Mouse (Mus musculus) liver, adult 2 months (tissue): ENCODE data around the gene Ermn. TPM values are rescaled to one million over a fixed set of nuclear protein-coding genes. Genes with fewer than 3 reads are reported as not detected.

Experiments used
- DNase-seq: peaks from one replicate; pipeline ENCODE4 v3.0.0-alpha.2; 2011; ENCODE audit warnings: low read depth, low spot score; ENCODE audit errors: extremely low read depth
- H3K27ac ChIP-seq: fragments of 200-500 bp; replicated peaks from 2 replicates; pipeline ENCODE4 v1.5.1; 2012; ENCODE audit warnings: low read depth, mild to moderate bottlenecking, control low read depth, inconsistent platforms, low read length; ENCODE audit not compliant: insufficient read depth
- H3K27me3 ChIP-seq: fragments of 200-500 bp; 2 replicates; pipeline ENCODE4 v1.6.1; 2012; ENCODE audit warnings: mild to moderate bottlenecking, moderate library complexity, low read length, inconsistent platforms; ENCODE audit not compliant: control insufficient read depth, insufficient read depth
- H3K36me3 ChIP-seq: fragments of 200-500 bp; 2 replicates; pipeline ENCODE4 v1.6.1; 2012; ENCODE audit warnings: low read length, inconsistent platforms; ENCODE audit not compliant: control insufficient read depth, insufficient read depth
- H3K4me1 ChIP-seq: fragments of 200-500 bp; 2 replicates; pipeline ENCODE4 v1.6.1; 2011; ENCODE audit warnings: low read length; ENCODE audit not compliant: control insufficient read depth, insufficient read depth
- H3K4me3 ChIP-seq: fragments of 200-500 bp; 2 replicates; pipeline ENCODE4 v1.5.1; 2011; ENCODE audit warnings: low read depth, mild to moderate bottlenecking, control low read depth, low read length, moderate library complexity; ENCODE audit not compliant: insufficient read depth
- H3K79me2 ChIP-seq: fragments of 200-500 bp; 2 replicates; pipeline ENCODE4 v1.6.1; 2012; ENCODE audit warnings: inconsistent platforms, mild to moderate bottlenecking, low read length, moderate library complexity; ENCODE audit not compliant: control insufficient read depth, insufficient read depth
- H3K9ac ChIP-seq: fragments of 200-500 bp; 2 replicates; pipeline ENCODE4 v1.6.1; 2012; ENCODE audit warnings: low read depth, mild to moderate bottlenecking, control low read depth, inconsistent platforms, low read length
- CTCF ChIP-seq: fragments of 200-500 bp; IDR thresholded peaks from 2 replicates; pipeline ENCODE4 v1.5.1; 2011; ENCODE audit warnings: low read depth, low read length, control low read depth
- POLR2A ChIP-seq: fragments of 200-500 bp; IDR thresholded peaks from 2 replicates; pipeline ENCODE4 v1.6.1; 2011; ENCODE audit warnings: low read length, control low read depth; ENCODE audit not compliant: insufficient read depth; ENCODE audit errors: extremely low read depth
- WGBS: fragments of 180-500 bp; shearing (Covaris S2); methylation state at CpG from one replicate; pipeline ENCODE4 v1.1.7; 2018; 5-methylcytosine and 5-hydroxymethylcytosine counted together
- polyA plus RNA-seq: library from polyadenylated mRNA; depleted of rRNA; stranded (reverse); fragments of >200 nt; gene quantifications from 2 replicates; pipeline ENCODE4 v1.2.3, GENCODE M21; 2012
- total RNA-seq: library from RNA; depleted of rRNA; stranded (reverse); fragments of >200 nt; gene quantifications from 2 replicates; pipeline ENCODE4 v1.2.3, GENCODE M21; 2014

Ermn gene
- total and polyA plus RNA-seq, 2 experiments, result not detected

DNA sequence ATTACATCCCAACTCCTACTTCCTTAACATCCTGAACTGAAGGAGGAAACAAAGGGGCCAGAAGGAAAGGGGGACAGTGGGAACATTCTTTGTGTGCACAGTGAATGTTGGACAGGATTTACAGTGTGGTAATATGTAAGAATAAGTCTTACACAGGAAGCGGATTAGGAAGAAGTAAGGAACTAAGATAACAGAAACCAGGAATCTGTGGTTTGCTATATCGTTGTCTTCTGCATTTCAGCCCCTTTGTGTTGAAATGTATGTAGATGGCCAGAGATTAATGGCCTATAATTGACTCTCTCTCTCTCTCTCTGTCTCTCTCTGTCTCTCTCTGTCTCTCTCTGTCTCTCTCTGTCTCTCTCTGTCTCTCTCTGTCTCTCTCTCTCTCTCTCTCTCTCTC lies 15.7 kb downstream of the Ermn start:
- Histone ChIP-seq H3K79me2 (no peaks in the 10 kb centered on the region), H3K27me3 (no peaks in the 10 kb centered on the region), H3K4me3 (no peak overlapping the region), H3K9ac (no peak overlapping the region), H3K4me1 (no peaks in the 10 kb centered on the region), H3K36me3 (no peaks in the 10 kb centered on the region), H3K27ac (no peak overlapping the region)
- DNase-seq, result no peak
- WGBS, result 67% methylated on average over 2 of the region's 2 CpGs
- no peak for TF ChIP-seq POLR2A
- no peak for TF ChIP-seq CTCF

DNA sequence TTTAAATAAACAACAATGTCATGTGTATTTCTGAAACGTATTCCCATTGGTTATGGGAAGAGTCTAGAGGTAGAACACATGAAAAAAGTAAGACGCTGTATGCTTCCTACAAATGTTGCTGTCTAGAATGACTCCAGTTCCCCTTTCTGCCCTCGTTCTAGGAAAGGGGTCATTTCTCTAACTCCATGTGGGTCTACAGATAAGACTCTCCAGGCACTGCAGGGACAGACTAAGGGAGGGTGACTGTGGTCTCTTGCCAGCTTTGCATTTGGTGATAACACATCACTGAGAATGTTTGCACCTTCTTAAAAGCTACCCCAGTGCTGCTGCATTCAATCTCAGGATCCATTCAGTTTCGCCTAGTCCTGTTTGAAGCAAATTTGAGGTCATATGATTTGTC lies 17.0 kb downstream of the Ermn start:
- Histone ChIP-seq H3K27me3 (no peaks in the 10 kb centered on the region), H3K79me2 (no peaks in the 10 kb centered on the region)
- WGBS, result 61% methylated on average over 4 of the region's 4 CpGs

DNA sequence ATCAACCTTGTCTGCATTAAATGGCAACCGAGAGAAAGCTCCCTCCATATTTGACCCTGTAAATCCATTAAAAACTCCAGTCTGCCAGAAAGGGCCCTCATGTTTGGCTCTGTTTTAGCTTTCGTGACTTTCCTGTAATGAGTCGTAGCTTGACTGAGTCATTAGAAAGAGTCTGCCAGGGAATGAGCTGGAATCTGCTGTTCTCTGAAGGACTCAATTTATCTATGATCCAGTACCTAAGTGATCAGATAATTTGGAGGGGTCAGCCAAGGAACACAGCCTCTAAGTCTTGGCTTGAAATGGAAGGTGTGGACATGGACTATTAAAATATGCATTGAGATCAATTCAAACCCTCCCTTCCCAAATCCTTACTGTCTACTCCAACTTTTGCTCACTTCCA lies 21.2 kb downstream of the Ermn start:
- TF ChIP-seq CTCF (no peak), POLR2A (no peak)
- Histone ChIP-seq H3K27ac (no peak overlapping the region), H3K4me3 (no peak overlapping the region), H3K4me1 (no peaks in the 10 kb centered on the region), H3K79me2 (no peaks in the 10 kb centered on the region), H3K27me3 (no peaks in the 10 kb centered on the region), H3K9ac (no peak overlapping the region), H3K36me3 (no peaks in the 10 kb centered on the region)
- no peak for DNase-seq
- WGBS, result 81% methylated on average over 3 of the region's 3 CpGs

More for the DNA sequence above, 17.0 kb downstream of the Ermn start:
- Histone ChIP-seq H3K4me1 (no peaks in the 10 kb centered on the region), H3K9ac (no peak overlapping the region), H3K27ac (no peak overlapping the region), H3K4me3 (no peak overlapping the region), H3K36me3 (no peaks in the 10 kb centered on the region)
- DNase-seq, result no peak
- TF ChIP-seq CTCF (no peak), POLR2A (no peak)

DNA sequence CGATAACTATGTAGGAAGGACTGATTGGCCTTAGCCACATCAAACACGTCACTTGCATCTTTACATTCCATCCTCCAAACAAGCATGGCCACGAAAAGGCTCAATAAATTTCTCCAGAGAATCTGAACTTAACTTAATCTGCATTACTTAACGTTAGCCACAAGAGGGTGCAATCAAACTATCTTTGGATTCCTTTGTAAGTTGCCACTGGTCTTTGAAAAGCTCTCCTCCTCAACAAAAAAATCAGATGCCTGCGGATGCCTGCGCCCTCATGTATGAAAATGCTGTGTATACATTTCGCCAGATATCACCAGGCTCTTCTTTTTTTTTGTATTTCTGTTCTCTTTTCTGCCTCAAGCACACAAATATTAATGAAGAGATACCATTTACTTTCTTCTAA lies 23.3 kb downstream of the Ermn start:
- TF ChIP-seq POLR2A, result no peak
- no peak for TF ChIP-seq CTCF
- H3K27ac ChIP-seq, result no peak overlapping the region
- H3K27me3 ChIP-seq, result no peaks in the 10 kb centered on the region
- H3K9ac ChIP-seq, result no peak overlapping the region
- peak; percentile 17 for DNase-seq
- no peak overlapping the region for H3K4me3 ChIP-seq
- H3K79me2 ChIP-seq, result no peaks in the 10 kb centered on the region
- 28% methylated on average over 7 of the region's 7 CpGs for WGBS
- H3K36me3 ChIP-seq, result no peaks in the 10 kb centered on the region
- no peaks in the 10 kb centered on the region for H3K4me1 ChIP-seq

DNA sequence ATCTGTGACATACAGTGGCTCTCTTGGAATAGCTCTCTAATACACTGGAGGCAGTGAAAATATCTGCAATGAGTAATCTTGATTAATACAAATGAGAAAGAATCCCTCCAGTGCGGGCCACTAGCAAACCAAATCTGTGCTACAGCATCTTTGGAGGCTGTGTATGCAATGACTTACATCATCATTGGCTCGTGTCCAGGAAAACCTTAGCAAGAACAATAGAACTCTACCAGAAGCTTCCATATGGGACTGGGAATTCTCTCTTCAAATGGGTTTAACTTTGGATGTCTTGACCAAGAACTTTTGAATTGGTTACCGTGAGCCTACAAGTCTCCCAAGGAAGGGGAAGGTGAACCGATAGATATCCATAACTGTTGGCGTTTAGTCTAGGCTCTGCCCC lies 25.9 kb downstream of the Ermn start:
- TF ChIP-seq POLR2A (no peak), CTCF (no peak)
- DNase-seq, result no peak
- Histone ChIP-seq H3K36me3 (no peaks in the 10 kb centered on the region), H3K79me2 (no peaks in the 10 kb centered on the region), H3K27me3 (no peaks in the 10 kb centered on the region), H3K27ac (no peak overlapping the region), H3K9ac (no peak overlapping the region), H3K4me3 (no peak overlapping the region), H3K4me1 (no peaks in the 10 kb centered on the region)
- 76% methylated on average over 5 of the region's 5 CpGs for WGBS

DNA sequence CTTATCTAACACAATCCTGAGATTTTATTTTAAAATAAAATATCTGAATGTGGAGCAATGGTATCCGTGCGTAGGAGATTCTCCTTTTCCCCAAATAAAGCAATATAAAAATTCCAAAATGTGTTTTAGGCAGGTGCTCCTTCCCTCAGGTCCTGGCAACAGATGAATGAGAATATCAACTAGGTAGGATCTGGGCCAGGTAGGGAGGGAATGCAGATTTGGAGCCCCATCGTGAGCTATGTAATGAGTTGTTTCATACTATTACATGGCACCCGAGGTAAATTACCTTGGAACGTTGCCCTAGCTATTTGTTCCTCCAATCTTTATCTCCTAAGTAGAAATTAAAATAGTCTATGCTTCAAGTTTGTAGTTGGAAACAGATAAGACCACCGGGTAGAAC lies 29.1 kb downstream of the Ermn start:
- H3K9ac ChIP-seq, result no peak overlapping the region
- no peaks in the 10 kb centered on the region for H3K27me3 ChIP-seq
- no peak overlapping the region for H3K4me3 ChIP-seq
- H3K27ac ChIP-seq, result no peak overlapping the region
- H3K36me3 ChIP-seq, result no peaks in the 10 kb centered on the region
- WGBS, result 79% methylated on average over 6 of the region's 6 CpGs
- no peaks in the 10 kb centered on the region for H3K79me2 ChIP-seq
- H3K4me1 ChIP-seq, result no peaks in the 10 kb centered on the region
- DNase-seq, result no peak
- TF ChIP-seq POLR2A (no peak), CTCF (no peak)

DNA sequence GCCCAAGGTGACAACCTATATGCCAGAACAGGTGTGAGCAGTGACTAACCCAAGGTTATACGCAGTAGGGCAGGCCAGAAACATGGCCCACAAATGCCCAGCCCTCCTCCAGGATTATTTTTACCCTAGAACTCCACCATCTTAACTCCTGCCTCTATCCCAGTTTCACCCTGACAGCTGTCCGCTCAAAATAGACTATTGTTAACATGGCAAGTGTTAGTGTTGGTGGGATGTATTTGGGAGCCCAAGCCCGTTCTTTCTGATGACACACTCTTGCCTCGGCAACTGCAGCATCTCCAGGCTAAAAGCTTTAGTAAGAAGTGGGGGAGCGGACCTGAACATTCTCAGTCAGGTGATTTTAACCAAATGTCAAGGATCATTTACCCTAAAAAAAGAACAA lies 45.6 kb downstream of the Ermn start:
- no peak for TF ChIP-seq CTCF
- no peak for TF ChIP-seq POLR2A
- no peak overlapping the region for H3K4me3 ChIP-seq
- WGBS, result 82% methylated on average over 5 of the region's 5 CpGs

More for the DNA sequence above, 45.6 kb downstream of the Ermn start:
- Histone ChIP-seq H3K27ac (no peak overlapping the region), H3K4me1 (no peaks in the 10 kb centered on the region), H3K27me3 (no peaks in the 10 kb centered on the region), H3K79me2 (no peaks in the 10 kb centered on the region), H3K9ac (no peak overlapping the region), H3K36me3 (no peaks in the 10 kb centered on the region)
- no peak for DNase-seq
